Mouse (Mus musculus): ENCODE data around the gene Cerk.

GRCm38 (mm10) chr15:86176771-86177702 is 8.9 kb downstream of the Cerk start:
- TF ChIP-seq SMC3 (IDR thresholded peaks at IDR 0.05; ENCODE audit: low read depth, low read length) (no peak), ZMIZ1 (IDR thresholded peaks at IDR 0.05; ENCODE audit: low read depth, low read length) (no peak), CHD1 (IDR thresholded peaks at IDR 0.05; ENCODE audit: low read depth, low read length) (no peak), POLR2A (IDR thresholded peaks at IDR 0.05; ENCODE audit: low read depth, low read length) (no peak), SIN3A (IDR thresholded peaks at IDR 0.05; ENCODE audit: low read length) (no peak)

Data from CH12.LX (cell line).